Mouse (Mus musculus) MEL (cell line): ENCODE measurements at regions not wholly inside any gene's neighbourhood (a gene's known extent, or its start where the extent isn't known, plus 50 kb on each side); places are given as distances from the start of the nearest gene placed in this dataset.

Source experiments
- CTCF ChIP-seq, 3 experiments: IDR thresholded peaks in 2 of 3; conservative IDR thresholded peaks in 1 of 3; 2 replicates each; pipeline ENCODE4 v1.5.1; 2011 to 2012; ENCODE audit warnings: low read length in 3 of 3, low read depth in 2 of 3, mild to moderate bottlenecking in 2 of 3, improper control_type of control experiment in 1 of 3, inconsistent platforms in 1 of 3, mixed read lengths in 1 of 3, moderate library complexity in 1 of 3; ENCODE audit not compliant: control insufficient read depth in 1 of 3, insufficient read depth in 1 of 3, poor library complexity in 1 of 3, severe bottlenecking in 1 of 3
- EP300 ChIP-seq, 2 experiments: IDR thresholded peaks; 2 replicates each; pipeline ENCODE4 v1.6.1; 2011; ENCODE audit warnings: improper control_type of control experiment in 2 of 2, low read length in 2 of 2, low read depth in 1 of 2, mild to moderate bottlenecking in 1 of 2
- GATA1 ChIP-seq: IDR thresholded peaks from 2 replicates; pipeline ENCODE4 v1.6.1; 2011; ENCODE audit warnings: low read depth, low read length, improper control_type of control experiment
- MXI1 ChIP-seq: IDR thresholded peaks from 2 replicates; pipeline ENCODE4 v1.6.1; 2011; ENCODE audit warnings: mild to moderate bottlenecking, low read depth, low read length, improper control_type of control experiment
- UBTF ChIP-seq: IDR thresholded peaks from 2 replicates; pipeline ENCODE4 v1.6.1; 2012; ENCODE audit warnings: low read depth, mild to moderate bottlenecking, inconsistent platforms, low read length, improper control_type of control experiment, moderate library complexity, borderline replicate concordance; ENCODE audit not compliant: insufficient read depth

DNA sequence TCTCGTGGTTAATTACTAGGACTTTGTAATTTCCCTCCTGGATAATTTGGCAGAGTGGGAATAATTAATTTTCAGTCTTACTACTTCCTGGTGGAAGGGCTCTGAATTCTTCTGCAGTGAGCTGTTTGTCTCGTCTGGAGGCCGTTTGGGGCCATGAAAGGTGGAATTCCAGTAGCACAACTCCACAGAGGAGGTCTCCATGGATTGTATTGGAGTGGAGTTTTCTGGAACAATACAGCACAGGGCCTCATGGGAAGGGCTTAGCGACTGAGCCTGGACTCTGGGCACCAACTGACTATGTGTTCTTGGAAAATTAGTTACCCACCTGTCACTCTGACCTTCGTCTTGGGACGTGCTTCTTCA is 197.1 kb downstream of the Xxylt1 start:
- TF ChIP-seq MXI1 (no peak), CTCF (IDR thresholded peaks at IDR 0.05 in 2 of 3, conservative IDR thresholded peaks at IDR 0.05 in 1 of 3; ENCODE audit: control insufficient read depth in 1 of 3, insufficient read depth in 1 of 3, low read depth in 2 of 3, low read length in 3 of 3, poor library complexity in 1 of 3, severe bottlenecking in 1 of 3) (no peak), EP300 (IDR thresholded peaks at IDR 0.05; ENCODE audit: low read depth in 1 of 2, low read length in 2 of 2) (no peak), GATA1 (no peak), UBTF (no peak)
